21 mouse cellular contexts compared by ENCODE assay signal in the genomic region with DNA sequence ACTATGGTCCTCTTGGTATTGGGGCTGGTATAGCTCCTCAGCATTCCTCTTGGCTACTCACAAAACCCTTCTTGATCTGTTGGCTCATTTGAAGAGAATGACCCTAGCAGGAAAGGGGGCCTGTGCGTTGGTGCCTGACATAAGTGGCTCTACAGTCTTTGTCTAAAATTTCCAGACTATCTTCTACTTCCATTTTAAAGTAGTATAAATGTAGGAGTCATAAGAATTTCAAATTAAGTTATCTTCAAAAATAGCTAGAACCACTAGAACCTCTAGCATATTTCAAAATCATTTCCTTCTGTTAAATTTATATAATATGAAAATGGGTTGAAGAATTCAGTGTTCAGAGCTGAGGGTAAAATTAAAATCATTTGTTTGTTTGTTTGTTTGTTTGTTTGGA.
DNase-seq lines count a peak whose midpoint lies in the region; ATAC-seq and TF ChIP-seq lines count a peak whose summit lies in the region.
"Had no signal": no experiment of that assay in that cellular context is flagged by ENCODE, and none has a peak within 500 bp of the region (broad histone marks: within the 10 kb centered on the region; RNA-seq: fewer than 3 reads in every experiment).

No protein-coding gene starts in this region.

- TF ChIP-seq POLR2A in cortical plate, adult 2 months (IDR thresholded peaks at IDR 0.05; ENCODE audit: extremely low read depth, insufficient read depth, low read length): no peak

- intact Hi-C loops in left cerebral cortex, adult 2 months (cut with DNase I): loop anchor here (2.0 kb wide), 1 partner anchor 125 kb away; no protein-coding TSS in a partner anchor
- intact Hi-C loops in left cerebral cortex, postnatal 14 days (cut with DNase I): no loop called here

- H3K4me2 ChIP-seq in forebrain, embryonic 13.5 days: no peak overlapping the region

- H3K27me3 ChIP-seq in forebrain, embryonic 13.5 days: no peaks in the 10 kb centered on the region
- H3K27me3 ChIP-seq: CH12.LX, Patski had no signal

- WGBS in forebrain, embryonic 13.5 days: 92% methylated on average over 1 of the region's 1 CpGs

- H3K9ac ChIP-seq in forebrain, embryonic 13.5 days: no peak overlapping the region

- H3K4me3 ChIP-seq in left cerebral cortex, adult 2 months: no peak overlapping the region
- H3K4me3 ChIP-seq in cortical plate, adult 2 months (ENCODE audit: insufficient read depth, low read length): no peak overlapping the region
- no peak overlapping the region for H3K4me3 ChIP-seq in forebrain, embryonic 13.5 days

- peaks cover 2% of the 10 kb centered on the region; the same call in 1 of the 2 replicates for H3K4me1 ChIP-seq in cortical plate, adult 2 months (ENCODE audit: control insufficient read depth, insufficient read depth, low read length)
- H3K4me1 ChIP-seq in forebrain, embryonic 13.5 days: no peaks in the 10 kb centered on the region

- no peak for TF ChIP-seq CTCF in left cerebral cortex, adult 2 months (IDR thresholded peaks at IDR 0.05)
- no peak for TF ChIP-seq CTCF in cortical plate, adult 2 months (IDR thresholded peaks at IDR 0.05; ENCODE audit: extremely low read depth, insufficient read depth, low read length)

- peak overlapping the region; percentile 74 for H3K27ac ChIP-seq in left cerebral cortex, adult 2 months
- peak overlapping the region; percentile 70 for H3K27ac ChIP-seq in cortical plate, adult 2 months (ENCODE audit: insufficient read depth, low read length)
- H3K27ac ChIP-seq in forebrain, embryonic 13.5 days: no peak overlapping the region

- DNase-seq in frontal cortex, postnatal 36 days (ENCODE audit: low spot score in 2 of 2): no peak
- no peak for DNase-seq in left cerebral cortex, adult 2 months (ENCODE audit: extremely low spot score in 1 of 2, low spot score in 2 of 2)
- DNase-seq in left cerebral cortex, postnatal 14 days (ENCODE audit: low spot score in 2 of 2): no peak
- DNase-seq: adrenal gland, adult 2 months; adrenal gland, adult 8-10 months; adrenal gland, postnatal 10 days; adrenal gland, postnatal 14 days; adrenal gland, postnatal 25 days; adrenal gland, postnatal 36 days; B cell, adult 2 months; cerebellum, adult 11 months; cerebellum, adult 11-12 months; cerebellum, adult 18-20 months had no signal

- H3K9me3 ChIP-seq in forebrain, embryonic 13.5 days (replicated peaks): no peaks in the 10 kb centered on the region
- H3K9me3 ChIP-seq: G1E had no signal

- H3K36me3 ChIP-seq in forebrain, embryonic 13.5 days (ENCODE audit: poor library complexity, severe bottlenecking): no peaks in the 10 kb centered on the region
- H3K36me3 ChIP-seq: G1E had no signal

- peak; percentile 94 for ATAC-seq in frontal cortex, adult (ENCODE audit: low TSS enrichment)
- ATAC-seq in forebrain, embryonic 13.5 days: no peak
- ATAC-seq: activated CD4-positive, CD25-positive, alpha-beta regulatory T cell, adult 4 months; CD4-positive, CD25-positive, alpha-beta regulatory T cell, adult 4 months; Patski had no signal
